Mouse (Mus musculus): ENCODE data around the gene S100a7a. TPM values are rescaled to one million over a fixed set of nuclear protein-coding genes. Genes with fewer than 3 reads are reported as not detected.

S100a7a gene
- polyA plus RNA-seq, 1 experiment, result not detected

- Histone ChIP-seq H3K27me3 (ENCODE audit: control insufficient read depth, insufficient read depth, low read length) (no peaks in the 10 kb centered on the region), H3K36me3 (ENCODE audit: control insufficient read depth, insufficient read depth, low read length) (no peaks in the 10 kb centered on the region), H3K4me3 (ENCODE audit: control insufficient read depth, low read depth, low read length) (no peak overlapping the region), H3K4me1 (ENCODE audit: control insufficient read depth, insufficient read depth, low read length) (peaks cover 3% of the 10 kb centered on the region), H3K27ac (ENCODE audit: control insufficient read depth, insufficient read depth, low read depth, low read length) (no peak overlapping the region)
- no peak for TF ChIP-seq POLR2A (IDR thresholded peaks at IDR 0.05; ENCODE audit: control insufficient read depth, low read depth, low read length)
- TF ChIP-seq CTCF (IDR thresholded peaks at IDR 0.05; ENCODE audit: control insufficient read depth, insufficient read depth, insufficient replicate concordance, low read depth, low read length), result no peak
These were observed 44.7 kb upstream of the S100a7a start for GRCm38 (mm10) chr3:90609102-90609501.

- peaks cover 3% of the 10 kb centered on the region for H3K4me1 ChIP-seq (ENCODE audit: control insufficient read depth, insufficient read depth, low read length)
- TF ChIP-seq POLR2A (IDR thresholded peaks at IDR 0.05; ENCODE audit: control insufficient read depth, low read depth, low read length) (no peak), CTCF (IDR thresholded peaks at IDR 0.05; ENCODE audit: control insufficient read depth, insufficient read depth, insufficient replicate concordance, low read depth, low read length) (no peak)
- no peak overlapping the region for H3K4me3 ChIP-seq (ENCODE audit: control insufficient read depth, low read depth, low read length)
- H3K36me3 ChIP-seq (ENCODE audit: control insufficient read depth, insufficient read depth, low read length), result no peaks in the 10 kb centered on the region
- H3K27me3 ChIP-seq (ENCODE audit: control insufficient read depth, insufficient read depth, low read length), result no peaks in the 10 kb centered on the region
- no peak overlapping the region for H3K27ac ChIP-seq (ENCODE audit: control insufficient read depth, insufficient read depth, low read depth, low read length)
These were observed 42.3 kb upstream of the S100a7a start for GRCm38 (mm10) chr3:90611494-90611893.

DNA sequence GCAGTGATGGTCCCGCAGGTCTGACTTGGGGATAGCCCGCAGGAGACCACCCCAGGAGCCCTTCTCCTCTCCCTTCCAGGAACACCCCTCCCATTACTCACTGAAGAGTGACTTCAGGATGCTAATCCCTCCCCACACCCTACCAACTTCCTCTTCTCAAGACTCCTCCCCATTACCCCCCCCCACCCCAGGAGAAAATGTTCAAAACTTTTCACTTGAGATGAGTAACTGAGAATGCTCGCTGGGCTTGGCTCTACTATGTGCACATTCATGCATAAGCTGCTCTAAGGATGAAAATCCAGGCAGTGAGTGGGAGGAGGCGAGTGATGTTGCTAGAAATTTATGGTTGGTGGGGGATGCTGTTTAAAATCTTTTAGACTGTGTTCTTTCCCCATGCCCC is 41.8 kb upstream of the S100a7a start:
- Histone ChIP-seq H3K4me1 (ENCODE audit: control insufficient read depth, insufficient read depth, low read length) (peaks cover 3% of the 10 kb centered on the region), H3K27me3 (ENCODE audit: control insufficient read depth, insufficient read depth, low read length) (no peaks in the 10 kb centered on the region), H3K4me3 (ENCODE audit: control insufficient read depth, low read depth, low read length) (no peak overlapping the region), H3K36me3 (ENCODE audit: control insufficient read depth, insufficient read depth, low read length) (no peaks in the 10 kb centered on the region), H3K27ac (ENCODE audit: control insufficient read depth, insufficient read depth, low read depth, low read length) (no peak overlapping the region)
- TF ChIP-seq POLR2A (IDR thresholded peaks at IDR 0.05; ENCODE audit: control insufficient read depth, low read depth, low read length) (no peak), CTCF (IDR thresholded peaks at IDR 0.05; ENCODE audit: control insufficient read depth, insufficient read depth, insufficient replicate concordance, low read depth, low read length) (no peak)

DNA sequence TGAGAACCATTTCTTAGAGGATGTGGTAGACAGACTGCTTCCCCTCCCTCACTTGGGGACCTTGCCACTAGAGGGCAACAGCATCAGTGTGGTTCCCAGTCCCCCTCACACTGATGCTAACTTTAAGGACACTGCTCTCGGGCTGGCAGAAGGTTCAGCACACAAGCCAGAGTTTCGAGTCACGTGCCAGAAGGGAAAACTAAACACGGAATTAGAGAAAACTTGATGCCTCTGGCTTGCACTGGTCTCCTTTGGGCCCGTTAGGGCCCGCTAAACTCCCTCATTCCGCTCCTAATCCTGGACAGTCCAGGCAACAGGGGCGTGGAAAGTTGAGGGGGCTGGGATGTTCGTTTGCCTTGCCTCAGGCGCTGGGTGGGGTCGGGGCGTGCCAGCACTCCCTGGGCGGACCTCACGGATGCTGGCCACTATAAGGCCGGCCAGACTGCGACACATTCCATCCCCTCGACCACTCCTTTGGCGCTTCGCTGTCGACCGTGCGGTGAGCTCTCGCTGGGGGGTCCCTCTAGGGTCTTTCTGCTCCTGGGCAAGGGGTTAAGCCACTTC is 41.0 kb upstream of the S100a7a start, which contains the start of gene S100a6:
S100a6 (plus strand) TSS at position 155 of the 564 bp plus-strand sequence.
- Histone ChIP-seq H3K4me1 (ENCODE audit: control insufficient read depth, insufficient read depth, low read length) (peaks cover 3% of the 10 kb centered on the region), H3K27ac (ENCODE audit: control insufficient read depth, insufficient read depth, low read depth, low read length) (0 out of 2 replicates have a peak within 1 kb of the TSS, but pooled peaks have one; percentile 0), H3K27me3 (ENCODE audit: control insufficient read depth, insufficient read depth, low read length) (no peaks in the 10 kb centered on the region), H3K4me3 (ENCODE audit: control insufficient read depth, low read depth, low read length) (peak within 1 kb of the TSS; percentile 50), H3K36me3 (ENCODE audit: control insufficient read depth, insufficient read depth, low read length) (no peaks in the 10 kb centered on the region)
- TF ChIP-seq POLR2A (IDR thresholded peaks at IDR 0.05; ENCODE audit: control insufficient read depth, low read depth, low read length), result no peak
- peak; percentile 55; the same call in 1 of the 2 replicates for TF ChIP-seq CTCF (IDR thresholded peaks at IDR 0.05; ENCODE audit: control insufficient read depth, insufficient read depth, insufficient replicate concordance, low read depth, low read length)

- H3K4me3 ChIP-seq (ENCODE audit: control insufficient read depth, low read depth, low read length), result peak overlapping the region; percentile 50
- H3K27ac ChIP-seq (ENCODE audit: control insufficient read depth, insufficient read depth, low read depth, low read length), result 0 out of 2 replicates have a peak overlapping the region, but pooled peaks have one; percentile 0
- H3K27me3 ChIP-seq (ENCODE audit: control insufficient read depth, insufficient read depth, low read length), result no peaks in the 10 kb centered on the region
- H3K4me1 ChIP-seq (ENCODE audit: control insufficient read depth, insufficient read depth, low read length), result peaks cover 3% of the 10 kb centered on the region
- H3K36me3 ChIP-seq (ENCODE audit: control insufficient read depth, insufficient read depth, low read length), result no peaks in the 10 kb centered on the region
- TF ChIP-seq POLR2A (IDR thresholded peaks at IDR 0.05; ENCODE audit: control insufficient read depth, low read depth, low read length), result no peak
- TF ChIP-seq CTCF (IDR thresholded peaks at IDR 0.05; ENCODE audit: control insufficient read depth, insufficient read depth, insufficient replicate concordance, low read depth, low read length), result no peak
These were observed 40.2 kb upstream of the S100a7a start for GRCm38 (mm10) chr3:90613461-90614147.

DNA sequence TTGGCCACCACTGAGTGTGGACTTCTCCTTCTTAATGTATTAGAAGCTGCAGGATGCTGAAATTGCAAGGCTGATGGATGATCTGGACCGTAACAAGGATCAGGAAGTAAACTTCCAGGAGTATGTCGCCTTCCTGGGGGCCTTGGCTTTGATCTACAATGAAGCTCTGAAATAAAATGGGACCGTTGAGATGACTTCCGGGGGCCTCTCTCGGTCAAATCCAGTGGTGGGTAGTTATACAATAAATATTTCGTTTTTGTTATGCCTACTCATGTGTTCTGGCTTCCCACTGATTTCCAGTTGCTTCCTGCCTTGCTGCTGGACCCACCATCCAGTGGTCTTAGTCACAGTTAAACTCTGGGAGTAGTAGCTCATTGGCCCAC is 39.7 kb upstream of the S100a7a start:
- Histone ChIP-seq H3K27ac (ENCODE audit: control insufficient read depth, insufficient read depth, low read depth, low read length) (no peak overlapping the region), H3K4me3 (ENCODE audit: control insufficient read depth, low read depth, low read length) (no peak overlapping the region), H3K4me1 (ENCODE audit: control insufficient read depth, insufficient read depth, low read length) (peaks cover 3% of the 10 kb centered on the region), H3K36me3 (ENCODE audit: control insufficient read depth, insufficient read depth, low read length) (no peaks in the 10 kb centered on the region), H3K27me3 (ENCODE audit: control insufficient read depth, insufficient read depth, low read length) (no peaks in the 10 kb centered on the region)
- TF ChIP-seq POLR2A (IDR thresholded peaks at IDR 0.05; ENCODE audit: control insufficient read depth, low read depth, low read length), result no peak
- TF ChIP-seq CTCF (IDR thresholded peaks at IDR 0.05; ENCODE audit: control insufficient read depth, insufficient read depth, insufficient replicate concordance, low read depth, low read length), result no peak

GRCm38 (mm10) chr3:90614611-90615251 is 39.1 kb upstream of the S100a7a start:
- Histone ChIP-seq H3K4me3 (ENCODE audit: control insufficient read depth, low read depth, low read length) (no peak overlapping the region), H3K4me1 (ENCODE audit: control insufficient read depth, insufficient read depth, low read length) (peaks cover 3% of the 10 kb centered on the region), H3K27ac (ENCODE audit: control insufficient read depth, insufficient read depth, low read depth, low read length) (no peak overlapping the region), H3K36me3 (ENCODE audit: control insufficient read depth, insufficient read depth, low read length) (no peaks in the 10 kb centered on the region), H3K27me3 (ENCODE audit: control insufficient read depth, insufficient read depth, low read length) (no peaks in the 10 kb centered on the region)
- TF ChIP-seq POLR2A (IDR thresholded peaks at IDR 0.05; ENCODE audit: control insufficient read depth, low read depth, low read length) (no peak), CTCF (IDR thresholded peaks at IDR 0.05; ENCODE audit: control insufficient read depth, insufficient read depth, insufficient replicate concordance, low read depth, low read length) (no peak)

Measured in testis, adult 2 months (tissue).